Mouse (Mus musculus) CH12.LX (cell line): ENCODE data around the gene Npm1. TPM values are rescaled to one million over a fixed set of nuclear protein-coding genes. Genes with fewer than 3 reads are reported as not detected.
A peak's percentile ranks its signal among the peaks of the same experiment; 100 is the strongest.

Source experiments
- DNase-seq: peaks from one replicate; pipeline ENCODE4 v3.0.0-alpha.2; 2013; ENCODE audit errors: extremely low read depth
- H3K27ac ChIP-seq: 2 replicates; pipeline ENCODE4 v1.5.1; 2012; ENCODE audit warnings: low read depth, mild to moderate bottlenecking, control low read depth, moderate library complexity; ENCODE audit not compliant: insufficient read depth
- H3K27me3 ChIP-seq: replicated peaks from 2 replicates; pipeline ENCODE3; 2012; ENCODE audit warnings: inconsistent platforms
- H3K36me3 ChIP-seq, 2 experiments: replicated peaks in 1 of 2; 2 replicates each; pipeline versions ENCODE3 to v1.6.1; 2012; ENCODE audit warnings: inconsistent platforms in 1 of 2, low read length in 1 of 2, mild to moderate bottlenecking in 1 of 2, mixed read lengths in 1 of 2, moderate library complexity in 1 of 2; ENCODE audit not compliant: control insufficient read depth in 1 of 2, insufficient read depth in 1 of 2
- H3K4me1 ChIP-seq, 2 experiments: 2 replicates each; pipeline ENCODE4 v1.6.1; 2012; ENCODE audit warnings: inconsistent platforms in 1 of 2, moderate library complexity in 1 of 2; ENCODE audit not compliant: insufficient read depth in 2 of 2, control insufficient read depth in 1 of 2
- H3K4me2 ChIP-seq: 2 replicates; pipeline ENCODE4 v1.6.1; 2012; ENCODE audit warnings: low read depth, mild to moderate bottlenecking, control low read depth; ENCODE audit not compliant: poor library complexity, insufficient read depth, severe bottlenecking
- H3K4me3 ChIP-seq, 3 experiments: fragments of 150-350 bp in 1 of 3; sonication (generic) in 1 of 3; replicated peaks in 1 of 3; 2 replicates each; pipeline versions ENCODE3 to v1.5.1; 2011 to 2012; ENCODE audit warnings: low read depth in 2 of 3, low read length in 2 of 3, mild to moderate bottlenecking in 2 of 3, moderate library complexity in 2 of 3, control low read depth in 1 of 3, improper control_type of control experiment in 1 of 3, inconsistent platforms in 1 of 3, mixed read lengths in 1 of 3; ENCODE audit not compliant: poor library complexity in 1 of 3
- H3K79me2 ChIP-seq: replicated peaks from 2 replicates; pipeline ENCODE4 v1.6.1; 2012; ENCODE audit warnings: mild to moderate bottlenecking, moderate library complexity; ENCODE audit not compliant: control insufficient read depth, poor library complexity, insufficient read depth, severe bottlenecking; ENCODE audit errors: extremely low read depth
- H3K9ac ChIP-seq: 2 replicates; pipeline ENCODE4 v1.6.1; 2012; ENCODE audit warnings: low read depth, mild to moderate bottlenecking, control low read depth, moderate library complexity; ENCODE audit not compliant: insufficient read depth
- H3K9me3 ChIP-seq: replicated peaks from 2 replicates; pipeline ENCODE3; 2012; ENCODE audit warnings: low read length, inconsistent platforms, mixed read lengths
- BHLHE40 ChIP-seq: IDR thresholded peaks from 2 replicates; pipeline ENCODE4 v1.6.1; 2011; ENCODE audit warnings: mild to moderate bottlenecking, low read depth, low read length, improper control_type of control experiment
- CHD1 ChIP-seq: IDR thresholded peaks from 2 replicates; pipeline ENCODE4 v1.6.1; 2012; ENCODE audit warnings: low read depth, low read length, improper control_type of control experiment, inconsistent platforms
- CHD2 ChIP-seq: IDR thresholded peaks from 2 replicates; pipeline ENCODE4 v1.6.1; 2011; ENCODE audit warnings: low read length, improper control_type of control experiment
- CTCF ChIP-seq, 2 experiments: IDR thresholded peaks in 1 of 2; conservative IDR thresholded peaks in 1 of 2; 2 replicates each; pipeline ENCODE4 v1.5.1; 2011 to 2012; ENCODE audit warnings: low read depth in 2 of 2, low read length in 2 of 2, improper control_type of control experiment in 1 of 2, inconsistent platforms in 1 of 2, mild to moderate bottlenecking in 1 of 2, moderate library complexity in 1 of 2
- E2F4 ChIP-seq: IDR thresholded peaks from 2 replicates; pipeline ENCODE4 v1.6.1; 2011; ENCODE audit warnings: low read depth, low read length, improper control_type of control experiment; ENCODE audit not compliant: insufficient replicate concordance
- ELF1 ChIP-seq: IDR thresholded peaks from 2 replicates; pipeline ENCODE4 v1.6.1; 2014; ENCODE audit warnings: low read depth, mild to moderate bottlenecking, inconsistent platforms, low read length, improper control_type of control experiment
- EP300 ChIP-seq: IDR thresholded peaks from 2 replicates; pipeline ENCODE4 v1.6.1; 2011; ENCODE audit warnings: low read length, improper control_type of control experiment
- GABPA ChIP-seq: IDR thresholded peaks from 2 replicates; pipeline ENCODE4 v1.6.1; 2012; ENCODE audit warnings: low read depth, low read length, improper control_type of control experiment, inconsistent platforms; ENCODE audit not compliant: insufficient replicate concordance
- HCFC1 ChIP-seq: IDR thresholded peaks from 2 replicates; pipeline ENCODE4 v1.6.1; 2012; ENCODE audit warnings: low read depth, mild to moderate bottlenecking, inconsistent platforms, low read length, improper control_type of control experiment
- IRF4 ChIP-seq: IDR thresholded peaks from 2 replicates; pipeline ENCODE4 v1.6.1; 2014; ENCODE audit warnings: low read depth, mild to moderate bottlenecking, inconsistent platforms, low read length, improper control_type of control experiment
- JUND ChIP-seq: conservative IDR thresholded peaks from 2 replicates; pipeline ENCODE4 v1.6.1; 2011; ENCODE audit warnings: low read depth, low read length, improper control_type of control experiment
- KAT2A ChIP-seq: IDR thresholded peaks from 2 replicates; pipeline ENCODE4 v1.6.1; 2012; ENCODE audit warnings: low read length, improper control_type of control experiment, inconsistent platforms; ENCODE audit not compliant: insufficient replicate concordance
- MAFK ChIP-seq: IDR thresholded peaks from 2 replicates; pipeline ENCODE4 v1.6.1; 2011; ENCODE audit warnings: low read length, improper control_type of control experiment; ENCODE audit not compliant: insufficient replicate concordance
- MAX ChIP-seq: IDR thresholded peaks from 2 replicates; pipeline ENCODE4 v1.6.1; 2011; ENCODE audit warnings: low read length, improper control_type of control experiment
- MAZ ChIP-seq: IDR thresholded peaks from 2 replicates; pipeline ENCODE4 v1.6.1; 2012; ENCODE audit warnings: low read depth, mild to moderate bottlenecking, inconsistent platforms, low read length, improper control_type of control experiment, moderate library complexity
- MEF2A ChIP-seq: IDR thresholded peaks from 2 replicates; pipeline ENCODE4 v1.6.1; 2014; ENCODE audit warnings: low read depth, mild to moderate bottlenecking, inconsistent platforms, low read length, improper control_type of control experiment, borderline replicate concordance
- NELFE ChIP-seq: IDR thresholded peaks from 2 replicates; pipeline ENCODE4 v1.6.1; 2011; ENCODE audit warnings: low read depth, low read length, improper control_type of control experiment
- POLR2A ChIP-seq: IDR thresholded peaks from 2 replicates; pipeline ENCODE4 v1.6.1; 2011; ENCODE audit warnings: low read depth, mild to moderate bottlenecking, improper control_type of control experiment, low read length
- POLR2AphosphoS2 ChIP-seq: IDR thresholded peaks from 2 replicates; pipeline ENCODE4 v1.6.1; 2011; ENCODE audit warnings: low read depth, low read length, improper control_type of control experiment
- RAD21 ChIP-seq: IDR thresholded peaks from 2 replicates; pipeline ENCODE4 v1.6.1; 2011; ENCODE audit warnings: low read depth, mild to moderate bottlenecking, low read length, improper control_type of control experiment, moderate library complexity
- SIN3A ChIP-seq: IDR thresholded peaks from 2 replicates; pipeline ENCODE4 v1.6.1; 2012; ENCODE audit warnings: low read length, improper control_type of control experiment, inconsistent platforms
- SMC3 ChIP-seq: IDR thresholded peaks from 2 replicates; pipeline ENCODE4 v1.6.1; 2011; ENCODE audit warnings: low read depth, low read length, improper control_type of control experiment
- TBP ChIP-seq: conservative IDR thresholded peaks from 2 replicates; pipeline ENCODE4 v1.6.1; 2011; ENCODE audit warnings: low read depth, low read length, improper control_type of control experiment
- TCF12 ChIP-seq: IDR thresholded peaks from 2 replicates; pipeline ENCODE4 v1.6.1; 2014; ENCODE audit warnings: low read depth, mild to moderate bottlenecking, inconsistent platforms, low read length, improper control_type of control experiment
- USF2 ChIP-seq: conservative IDR thresholded peaks from 2 replicates; pipeline ENCODE4 v1.6.1; 2011; ENCODE audit warnings: low read depth, low read length, improper control_type of control experiment
- ZC3H11A ChIP-seq: IDR thresholded peaks from 2 replicates; pipeline ENCODE4 v1.6.1; 2012; ENCODE audit warnings: low read depth, mild to moderate bottlenecking, inconsistent platforms, low read length, improper control_type of control experiment
- ZKSCAN1 ChIP-seq: IDR thresholded peaks from 2 replicates; pipeline ENCODE4 v1.6.1; 2012; ENCODE audit warnings: low read depth, inconsistent platforms, low read length, improper control_type of control experiment, borderline replicate concordance
- ZMIZ1 ChIP-seq: IDR thresholded peaks from 2 replicates; pipeline ENCODE4 v1.6.1; 2012; ENCODE audit warnings: low read depth, mild to moderate bottlenecking, inconsistent platforms, low read length, improper control_type of control experiment
- ZNF384 ChIP-seq: IDR thresholded peaks from 2 replicates; pipeline ENCODE4 v1.6.1; 2012; ENCODE audit warnings: low read depth, low read length, improper control_type of control experiment, inconsistent platforms
- dilution Hi-C: fragments of 300-500 bp; cut with MboI; formaldehyde crosslinking; loops from 2 replicates; pipeline ENCODE4 v1.14.3; 2020; ENCODE audit warnings: low sequenced_read_pairs; ENCODE audit not compliant: extremely low pct_unique_long_range_greater_than_20kb, extremely low pct_ligation_motif_present
- in situ Hi-C: fragments of 300-500 bp; cut with MboI; formaldehyde crosslinking; loops from 3 replicates; pipeline ENCODE4 v1.14.3; 2019; ENCODE audit warnings: low sequenced_read_pairs, low pct_ligation_motif_present, low pct_unique_long_range_greater_than_20kb, mixed read lengths
- polyA plus RNA-seq: library from polyadenylated mRNA; unstranded; fragments of >175 nt; gene quantifications from 2 replicates; pipeline ENCODE4 v1.2.1, GENCODE M21; 2012; ENCODE audit warnings: low read depth; ENCODE audit not compliant: insufficient read length
- total RNA-seq, 2 experiments: library from RNA; depleted of rRNA; stranded (reverse); fragments of 300-350 nt in 1 of 2; fragments of >200 nt in 1 of 2; gene quantifications; 2 replicates each; pipeline ENCODE4 v1.2.3; 2012 to 2014

The Npm1 gene
- total and polyA plus RNA-seq, 3 experiments: 3,603 to 8,076 (median 6,953) TPM

GRCm38 (mm10) chr11:33175768-33176167 is 12.8 kb upstream of the Npm1 start:
- no peaks in the 10 kb centered on the region for H3K79me2 ChIP-seq
- no peak overlapping the region for H3K27ac ChIP-seq
- dilution Hi-C loops (no loop called here), in situ Hi-C loops (loop anchor here (5.0 to 10.0 kb wide), 4 partner anchors 122 to 539 kb away; no protein-coding TSS in a partner anchor)
- no peaks in the 10 kb centered on the region for H3K4me1 ChIP-seq
- no peaks in the 10 kb centered on the region for H3K9me3 ChIP-seq
- H3K9ac ChIP-seq: no peak overlapping the region
- no peak overlapping the region for H3K4me3 ChIP-seq
- DNase-seq: no peak
- no peaks in the 10 kb centered on the region for H3K36me3 ChIP-seq
- H3K27me3 ChIP-seq: no peaks in the 10 kb centered on the region
- H3K4me2 ChIP-seq: no peak overlapping the region
- no peak for TF ChIP-seq POLR2AphosphoS2
- no peak for TF ChIP-seq EP300
- no peak for TF ChIP-seq ZNF384
- TF ChIP-seq CHD1: no peak
- no peak for TF ChIP-seq USF2
- no peak for TF ChIP-seq ZC3H11A
- TF ChIP-seq ELF1: no peak
- TF ChIP-seq CTCF (conservative IDR thresholded peaks at IDR 0.05 in 1 of 2, IDR thresholded peaks at IDR 0.05 in 1 of 2; ENCODE audit: low read depth in 2 of 2, low read length in 2 of 2): no peak
- TF ChIP-seq MAZ: no peak
- TF ChIP-seq SIN3A: no peak
- TF ChIP-seq MAX: no peak
- no peak for TF ChIP-seq TCF12
- TF ChIP-seq BHLHE40: no peak
- no peak for TF ChIP-seq POLR2A
- TF ChIP-seq KAT2A: no peak
- no peak for TF ChIP-seq HCFC1
- no peak for TF ChIP-seq GABPA
- TF ChIP-seq NELFE: no peak

- H3K27ac ChIP-seq: no peak overlapping the region
- dilution Hi-C loops: no loop called here
- no peaks in the 10 kb centered on the region for H3K36me3 ChIP-seq
- TF ChIP-seq TCF12 (no peak), SMC3 (peak; percentile 76), MEF2A (no peak), CTCF (conservative IDR thresholded peaks at IDR 0.05 in 1 of 2, IDR thresholded peaks at IDR 0.05 in 1 of 2; ENCODE audit: low read depth in 2 of 2, low read length in 2 of 2) (peak; percentile 86 to 90), ELF1 (no peak), RAD21 (peak; percentile 77), POLR2AphosphoS2 (no peak), ZKSCAN1 (no peak), IRF4 (no peak), GABPA (no peak), E2F4 (peak; percentile 63; the same call in 1 of the 2 replicates), JUND (no peak), MAZ (no peak), CHD2 (no peak), ZMIZ1 (no peak), TBP (no peak), CHD1 (no peak), MAFK (no peak), NELFE (no peak)
- H3K4me2 ChIP-seq: no peak overlapping the region
- peak; percentile 77 for DNase-seq
- H3K27me3 ChIP-seq: no peaks in the 10 kb centered on the region
- no peaks in the 10 kb centered on the region for H3K79me2 ChIP-seq
- in situ Hi-C loops: loop anchor here (10.0 kb wide), 1 partner anchor 544 kb away; no protein-coding TSS in a partner anchor
- H3K9me3 ChIP-seq: no peaks in the 10 kb centered on the region
- no peak overlapping the region for H3K4me3 ChIP-seq
- H3K9ac ChIP-seq: no peak overlapping the region
- peaks cover 0 to 3% of the 10 kb centered on the region in 2 experiments; a peak in 1 of 4 replicates for H3K4me1 ChIP-seq
Measured at GRCm38 (mm10) chr11:33170489-33170888, 7.5 kb upstream of the Npm1 start.
